Mouse (Mus musculus): ENCODE measurements around the gene Vwf. TPM values are rescaled to one million over a fixed set of nuclear protein-coding genes. Genes with fewer than 3 reads are reported as not detected.

The Vwf gene
- polyA plus RNA-seq, 1 experiment from 2014 or later = 21.9 TPM

GRCm38 (mm10) chr6:125680613-125681012 is 134.0 kb downstream of the Vwf start:
- no peak overlapping the region for H3K9ac ChIP-seq
- no peak overlapping the region for H3K4me2 ChIP-seq
- H3K4me3 ChIP-seq = no peak overlapping the region
- H3K4me1 ChIP-seq (replicated peaks) = no peaks in the 10 kb centered on the region
- no peak for ATAC-seq (replicated peaks; ENCODE audit: insufficient number of reproducible peaks, insufficient read depth, low FRiP score, low read depth)
- H3K9me3 ChIP-seq (replicated peaks) = no peaks in the 10 kb centered on the region
- 72% methylated on average over 11 of the region's 11 CpGs for WGBS
- H3K27ac ChIP-seq = no peak overlapping the region
- H3K36me3 ChIP-seq = no peaks in the 10 kb centered on the region
- no peaks in the 10 kb centered on the region for H3K27me3 ChIP-seq

- no peak for ATAC-seq (replicated peaks; ENCODE audit: insufficient number of reproducible peaks, insufficient read depth, low FRiP score, low read depth)
- Histone ChIP-seq H3K36me3 (no peaks in the 10 kb centered on the region), H3K27me3 (peaks cover 21% of the 10 kb centered on the region), H3K4me3 (no peak overlapping the region), H3K9ac (no peak overlapping the region), H3K27ac (no peak overlapping the region), H3K4me2 (no peak overlapping the region), H3K9me3 (replicated peaks) (no peaks in the 10 kb centered on the region), H3K4me1 (replicated peaks) (peaks cover 7% of the 10 kb centered on the region)
Measured at GRCm38 (mm10) chr6:125685420-125685819, 138.8 kb downstream of the Vwf start.

DNA sequence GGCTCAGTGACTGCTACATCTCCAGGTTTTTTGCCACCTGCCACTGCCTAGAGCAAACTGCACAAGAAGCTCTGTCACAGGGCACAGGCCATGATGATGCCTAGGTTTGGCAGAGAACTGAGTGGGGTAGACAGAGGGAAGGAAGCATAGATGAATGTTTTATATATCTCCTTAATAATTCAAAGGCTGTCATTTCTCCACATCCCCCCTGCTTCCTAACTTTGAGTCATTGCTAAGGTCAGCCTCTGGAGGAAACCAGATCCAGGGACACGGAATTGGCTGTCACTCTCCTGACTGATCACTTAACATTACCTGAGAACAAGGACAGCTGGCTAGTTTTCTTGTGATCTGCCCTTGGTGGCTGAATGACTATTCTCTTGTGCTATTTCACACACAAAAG is 141.4 kb downstream of the Vwf start:
- no peak for ATAC-seq (replicated peaks; ENCODE audit: insufficient number of reproducible peaks, insufficient read depth, low FRiP score, low read depth)

DNA sequence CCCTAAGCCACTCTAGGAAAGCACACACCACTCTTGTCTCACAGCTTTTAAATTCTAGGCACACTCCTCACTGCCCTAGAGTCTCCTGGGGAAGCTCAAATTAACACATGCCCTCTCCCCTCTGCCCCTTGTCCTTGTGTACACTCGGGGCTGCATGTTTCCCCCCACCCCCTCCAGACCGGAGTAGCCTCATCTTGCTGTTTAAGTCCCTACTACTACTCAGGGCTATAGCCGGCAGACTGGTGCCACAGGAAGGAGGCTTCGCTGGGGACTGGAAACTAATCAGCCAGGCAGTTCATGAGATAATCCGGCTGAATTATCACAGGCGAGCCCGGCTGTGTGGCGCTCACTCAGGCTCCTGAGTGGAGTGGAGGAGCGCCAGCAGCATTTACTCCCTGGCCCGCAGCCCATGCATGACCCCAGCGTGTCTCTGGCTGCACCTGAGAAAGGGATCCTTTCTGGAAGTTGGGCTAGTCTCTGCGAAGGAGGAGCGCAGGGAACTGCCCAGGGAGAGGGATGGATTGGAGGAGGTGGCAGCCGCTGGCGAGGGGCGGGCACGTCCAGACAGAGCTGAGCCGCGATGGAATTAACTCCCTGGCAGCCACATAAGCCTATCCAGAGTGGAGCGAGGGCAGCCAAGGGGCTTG is 143.6 kb downstream of the Vwf start, which contains the start of gene Ano2:
Gene Ano2, plus strand, starts transcription at position 363 of the 647 bp plus-strand sequence.
- H3K9ac ChIP-seq = no peak within 1 kb of the TSS
- peaks cover 30% of the 10 kb centered on the region for H3K27me3 ChIP-seq
- peak within 1 kb of the TSS; percentile 37 for H3K4me3 ChIP-seq
- H3K36me3 ChIP-seq = no peaks in the 10 kb centered on the region
- 0 out of 2 replicates have a peak, but pooled peaks have one; percentile 14 for ATAC-seq (replicated peaks; ENCODE audit: insufficient number of reproducible peaks, insufficient read depth, low FRiP score, low read depth)
- H3K4me1 ChIP-seq (replicated peaks) = peaks cover 9% of the 10 kb centered on the region
- H3K4me2 ChIP-seq = peak within 1 kb of the TSS; percentile 62
- no peak within 1 kb of the TSS for H3K27ac ChIP-seq
- no peaks in the 10 kb centered on the region for H3K9me3 ChIP-seq (replicated peaks)
- WGBS = 4% methylated on average over 20 of the region's 20 CpGs

More for the DNA sequence above, 141.4 kb downstream of the Vwf start:
- peaks cover 9% of the 10 kb centered on the region for H3K4me1 ChIP-seq (replicated peaks)
- no peak overlapping the region for H3K4me3 ChIP-seq
- WGBS = 44% methylated on average over 1 of the region's 1 CpGs
- peaks cover 30% of the 10 kb centered on the region for H3K27me3 ChIP-seq
- H3K27ac ChIP-seq = no peak overlapping the region
- H3K9me3 ChIP-seq (replicated peaks) = no peaks in the 10 kb centered on the region
- no peaks in the 10 kb centered on the region for H3K36me3 ChIP-seq
- H3K9ac ChIP-seq = no peak overlapping the region
- H3K4me2 ChIP-seq = no peak overlapping the region

GRCm38 (mm10) chr6:125701146-125701545 is 154.6 kb downstream of the Vwf start:
- H3K4me3 ChIP-seq = no peak overlapping the region
- H3K4me1 ChIP-seq (replicated peaks) = no peaks in the 10 kb centered on the region
- WGBS = 80% methylated on average over 2 of the region's 2 CpGs
- H3K9ac ChIP-seq = no peak overlapping the region
- H3K9me3 ChIP-seq (replicated peaks) = no peaks in the 10 kb centered on the region
- no peak for ATAC-seq (replicated peaks; ENCODE audit: insufficient number of reproducible peaks, insufficient read depth, low FRiP score, low read depth)
- no peaks in the 10 kb centered on the region for H3K36me3 ChIP-seq
- no peaks in the 10 kb centered on the region for H3K27me3 ChIP-seq
- H3K4me2 ChIP-seq = no peak overlapping the region
- no peak overlapping the region for H3K27ac ChIP-seq

GRCm38 (mm10) chr6:125711261-125711660 is 164.7 kb downstream of the Vwf start:
- WGBS = 79% methylated on average over 16 of the region's 16 CpGs
- ATAC-seq (replicated peaks; ENCODE audit: insufficient number of reproducible peaks, insufficient read depth, low FRiP score, low read depth) = no peak
- no peaks in the 10 kb centered on the region for H3K36me3 ChIP-seq
- H3K4me1 ChIP-seq (replicated peaks) = no peaks in the 10 kb centered on the region
- no peaks in the 10 kb centered on the region; the same call in none of the 2 replicates for H3K27me3 ChIP-seq
- no peak overlapping the region for H3K27ac ChIP-seq
- no peak overlapping the region for H3K4me3 ChIP-seq
- H3K9ac ChIP-seq = no peak overlapping the region
- no peak overlapping the region for H3K4me2 ChIP-seq
- H3K9me3 ChIP-seq (replicated peaks) = no peaks in the 10 kb centered on the region

- Histone ChIP-seq H3K4me1 (replicated peaks) (no peaks in the 10 kb centered on the region), H3K9me3 (replicated peaks) (no peaks in the 10 kb centered on the region), H3K27ac (no peak overlapping the region), H3K27me3 (no peaks in the 10 kb centered on the region), H3K9ac (no peak overlapping the region), H3K4me3 (no peak overlapping the region), H3K4me2 (no peak overlapping the region), H3K36me3 (no peaks in the 10 kb centered on the region)
- no peak for ATAC-seq (replicated peaks; ENCODE audit: insufficient number of reproducible peaks, insufficient read depth, low FRiP score, low read depth)
- 72% methylated on average over 2 of the region's 2 CpGs for WGBS
Measured at GRCm38 (mm10) chr6:125726408-125726807, 179.8 kb downstream of the Vwf start.

DNA sequence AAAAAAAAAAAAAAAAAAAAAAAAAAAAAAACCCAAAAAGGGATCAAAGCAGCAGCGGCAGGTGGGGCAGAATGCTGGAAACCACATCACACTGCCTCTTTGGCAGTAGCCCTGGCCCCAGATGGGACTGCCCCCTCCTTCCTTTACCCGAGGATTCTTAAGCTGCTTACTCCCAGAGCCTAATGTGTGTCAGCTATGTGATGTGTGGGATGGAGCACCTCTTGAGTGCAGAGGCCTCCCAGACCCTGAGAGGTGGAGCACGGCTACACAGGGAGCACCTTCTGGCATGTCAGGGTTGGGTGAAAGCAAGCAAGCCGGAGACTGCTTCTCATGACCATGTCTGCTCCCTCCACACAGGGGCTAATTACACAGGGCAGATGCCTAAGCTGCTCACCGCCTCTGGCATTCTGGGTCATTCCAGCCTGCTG is 180.9 kb downstream of the Vwf start:
- H3K4me3 ChIP-seq = no peak overlapping the region
- no peaks in the 10 kb centered on the region for H3K27me3 ChIP-seq
- no peaks in the 10 kb centered on the region for H3K9me3 ChIP-seq (replicated peaks)
- no peak for ATAC-seq (replicated peaks; ENCODE audit: insufficient number of reproducible peaks, insufficient read depth, low FRiP score, low read depth)
- H3K4me2 ChIP-seq = no peak overlapping the region
- WGBS = 57% methylated on average over 5 of the region's 5 CpGs
- H3K36me3 ChIP-seq = no peaks in the 10 kb centered on the region
- no peaks in the 10 kb centered on the region for H3K4me1 ChIP-seq (replicated peaks)
- no peak overlapping the region for H3K9ac ChIP-seq
- H3K27ac ChIP-seq = no peak overlapping the region

GRCm38 (mm10) chr6:125729471-125729870 is 182.9 kb downstream of the Vwf start:
- Histone ChIP-seq H3K4me2 (no peak overlapping the region), H3K27ac (no peak overlapping the region), H3K4me1 (replicated peaks) (no peaks in the 10 kb centered on the region), H3K9ac (no peak overlapping the region), H3K4me3 (no peak overlapping the region), H3K27me3 (no peaks in the 10 kb centered on the region), H3K9me3 (replicated peaks) (no peaks in the 10 kb centered on the region), H3K36me3 (no peaks in the 10 kb centered on the region)
- ATAC-seq (replicated peaks; ENCODE audit: insufficient number of reproducible peaks, insufficient read depth, low FRiP score, low read depth) = no peak
- 75% methylated on average over 6 of the region's 6 CpGs for WGBS

DNA sequence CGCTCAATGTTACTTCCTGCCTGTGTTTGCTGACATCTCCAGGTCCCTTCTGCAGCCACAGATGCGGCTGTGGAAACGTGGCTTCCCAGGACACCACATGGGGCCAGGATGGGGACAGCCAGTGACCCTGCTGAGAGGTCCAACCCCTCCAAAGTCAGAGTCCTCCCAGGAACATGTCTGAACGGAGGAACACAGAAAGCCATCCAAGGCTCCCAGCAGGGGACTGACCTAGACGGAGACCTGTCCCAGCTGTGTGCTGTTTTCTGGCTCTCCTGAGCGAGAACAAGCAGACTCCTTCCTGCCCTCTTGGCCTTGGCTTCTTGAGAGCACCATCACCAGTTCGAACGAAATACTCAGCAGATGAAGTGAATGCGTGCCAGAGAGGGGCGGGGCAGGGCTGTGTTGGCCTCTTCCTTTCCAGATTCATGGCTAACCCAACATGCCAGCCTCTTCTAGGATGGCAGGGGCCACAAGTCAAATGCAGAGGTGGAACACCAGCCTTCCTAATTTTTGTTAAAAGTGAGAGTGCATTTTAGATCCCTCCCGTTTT is 183.5 kb downstream of the Vwf start:
- Histone ChIP-seq H3K4me2 (no peak overlapping the region), H3K27me3 (no peaks in the 10 kb centered on the region), H3K27ac (no peak overlapping the region), H3K36me3 (no peaks in the 10 kb centered on the region), H3K9me3 (replicated peaks) (no peaks in the 10 kb centered on the region), H3K4me3 (no peak overlapping the region), H3K4me1 (replicated peaks) (no peaks in the 10 kb centered on the region), H3K9ac (no peak overlapping the region)
- 67% methylated on average over 11 of the region's 11 CpGs for WGBS
- ATAC-seq (replicated peaks; ENCODE audit: insufficient number of reproducible peaks, insufficient read depth, low FRiP score, low read depth) = no peak
